Mouse (Mus musculus): Measurements from ENCODE around the gene Cox6b2.

DNA sequence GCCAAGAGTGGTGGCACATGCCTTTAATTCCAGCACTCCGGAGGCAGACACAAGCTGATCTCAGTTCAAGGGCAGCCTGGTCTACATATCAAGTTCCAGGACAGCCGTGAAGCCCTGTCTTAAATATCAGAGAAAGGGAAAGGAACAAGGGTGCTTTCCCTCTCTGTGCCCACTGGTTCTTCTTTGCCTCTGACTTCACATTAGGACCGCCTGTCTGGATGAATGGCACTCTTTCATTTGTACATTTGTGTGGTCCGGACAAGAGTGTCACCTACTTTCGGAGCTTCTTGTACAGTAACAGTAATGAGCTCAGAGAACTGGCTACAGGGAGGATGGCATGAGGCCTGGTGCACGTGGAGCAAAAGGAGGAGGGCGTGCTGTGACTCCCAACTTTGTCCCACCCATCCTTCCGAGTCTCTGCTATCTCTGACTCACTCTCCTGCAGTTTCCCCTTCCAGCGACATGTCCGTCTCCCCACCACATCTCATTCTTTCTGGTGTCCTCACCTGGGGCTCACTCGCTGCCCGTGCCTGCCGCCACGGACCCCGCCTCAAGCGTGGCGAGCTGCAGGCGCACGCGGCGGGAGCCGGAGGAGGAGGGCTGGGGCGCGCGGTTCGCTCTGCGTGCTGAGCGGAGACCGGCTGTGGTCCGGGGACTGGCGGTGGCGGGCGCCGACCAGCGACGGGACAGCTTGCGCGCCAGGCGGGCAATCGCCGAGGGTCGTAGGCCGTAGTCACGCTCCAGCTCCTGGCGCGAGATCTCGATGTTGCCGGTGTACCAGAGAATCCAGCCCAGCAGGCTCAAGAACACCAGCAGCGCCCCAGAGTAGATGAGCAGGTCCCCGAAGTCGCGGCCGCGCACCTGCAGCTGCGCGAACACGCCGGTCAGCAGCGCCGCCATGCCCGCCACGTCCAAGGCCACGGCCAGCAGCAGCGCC is 35.9 kb upstream of the Cox6b2 start:
- TF ChIP-seq EP300 (IDR thresholded peaks at IDR 0.05; ENCODE audit: low read depth) = no peak
- TF ChIP-seq CTCF (IDR thresholded peaks at IDR 0.05; ENCODE audit: low read depth) = peak; percentile 44

Data from liver, postnatal 0 days (tissue).